Mouse (Mus musculus): ENCODE data around the gene Mlana. TPM values are rescaled to one million over a fixed set of nuclear protein-coding genes. Genes with fewer than 3 reads are reported as not detected.

Gene Mlana
- polyA plus RNA-seq, 1 experiment from 2014 or later = not detected

DNA sequence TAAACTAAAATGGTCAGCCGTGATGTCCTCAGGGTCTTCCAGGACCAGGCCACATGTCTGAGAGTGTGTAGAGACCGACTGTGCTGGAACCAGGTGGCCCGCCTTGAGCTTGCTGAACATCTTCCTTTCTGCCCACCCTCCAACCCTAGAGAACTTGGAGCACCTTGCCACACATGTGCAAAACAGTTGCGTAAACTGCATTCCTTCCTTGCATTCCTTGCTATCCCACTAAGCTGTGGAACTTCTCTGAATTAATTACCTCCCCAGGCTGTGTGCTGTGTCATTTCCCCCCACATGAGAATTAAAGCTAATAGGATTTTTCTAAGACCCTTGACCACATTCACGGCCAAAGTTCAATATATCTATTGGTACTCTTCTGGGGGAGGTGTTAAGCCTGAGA lies 41.0 kb upstream of the Mlana start:
- H3K9me3 ChIP-seq (replicated peaks; ENCODE audit: low read length) = no peaks in the 10 kb centered on the region
- no peak for ATAC-seq (replicated peaks; ENCODE audit: low FRiP score, low read depth)
- no peaks in the 10 kb centered on the region for H3K4me1 ChIP-seq (replicated peaks; ENCODE audit: insufficient read depth, low read length)
- no peak for DNase-seq (ENCODE audit: low spot score)
- no peaks in the 10 kb centered on the region for H3K27me3 ChIP-seq (ENCODE audit: insufficient read depth, low read length)
- no peaks in the 10 kb centered on the region for H3K36me3 ChIP-seq (ENCODE audit: insufficient read depth, low read length)
- no peak overlapping the region for H3K9ac ChIP-seq (ENCODE audit: low read depth, low read length)
- 77% methylated on average over 5 of the region's 5 CpGs for WGBS
- no peak overlapping the region for H3K27ac ChIP-seq
- TF ChIP-seq CTCF (IDR thresholded peaks at IDR 0.05; ENCODE audit: low read depth) = no peak
- no peak overlapping the region for H3K4me2 ChIP-seq (ENCODE audit: low read length)
- H3K4me3 ChIP-seq (replicated peaks; ENCODE audit: low read depth, low read length) = no peak overlapping the region

DNA sequence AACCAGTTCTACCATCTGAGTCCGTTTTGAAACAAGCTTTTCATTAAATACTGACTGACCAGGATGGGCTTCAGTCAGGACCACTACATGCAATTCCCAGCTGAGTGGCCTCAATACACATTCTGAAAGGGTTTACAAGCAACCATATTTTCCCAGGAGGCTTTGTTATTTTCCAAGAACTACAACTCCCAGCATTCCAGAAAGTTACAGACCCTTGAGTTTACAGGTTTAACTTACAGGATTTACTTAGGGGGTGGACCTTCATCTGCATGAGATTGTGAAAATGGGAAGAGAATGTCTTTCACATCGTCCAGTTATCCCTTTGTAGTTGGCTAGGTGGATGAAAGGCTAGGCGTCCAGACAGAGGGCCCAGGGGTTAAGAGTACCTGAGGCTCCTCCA lies 40.6 kb upstream of the Mlana start:
- no peak overlapping the region for H3K27ac ChIP-seq
- H3K4me3 ChIP-seq (replicated peaks; ENCODE audit: low read depth, low read length) = no peak overlapping the region
- H3K4me1 ChIP-seq (replicated peaks; ENCODE audit: insufficient read depth, low read length) = no peaks in the 10 kb centered on the region
- no peak for TF ChIP-seq CTCF (IDR thresholded peaks at IDR 0.05; ENCODE audit: low read depth)
- DNase-seq (ENCODE audit: low spot score) (no peak), ATAC-seq (replicated peaks; ENCODE audit: low FRiP score, low read depth) (no peak)
- H3K4me2 ChIP-seq (ENCODE audit: low read length) = no peak overlapping the region
- 58% methylated on average over 3 of the region's 3 CpGs for WGBS
- H3K27me3 ChIP-seq (ENCODE audit: insufficient read depth, low read length) = no peaks in the 10 kb centered on the region
- H3K36me3 ChIP-seq (ENCODE audit: insufficient read depth, low read length) = no peaks in the 10 kb centered on the region
- H3K9me3 ChIP-seq (replicated peaks; ENCODE audit: low read length) = no peaks in the 10 kb centered on the region
- H3K9ac ChIP-seq (ENCODE audit: low read depth, low read length) = no peak overlapping the region

DNA sequence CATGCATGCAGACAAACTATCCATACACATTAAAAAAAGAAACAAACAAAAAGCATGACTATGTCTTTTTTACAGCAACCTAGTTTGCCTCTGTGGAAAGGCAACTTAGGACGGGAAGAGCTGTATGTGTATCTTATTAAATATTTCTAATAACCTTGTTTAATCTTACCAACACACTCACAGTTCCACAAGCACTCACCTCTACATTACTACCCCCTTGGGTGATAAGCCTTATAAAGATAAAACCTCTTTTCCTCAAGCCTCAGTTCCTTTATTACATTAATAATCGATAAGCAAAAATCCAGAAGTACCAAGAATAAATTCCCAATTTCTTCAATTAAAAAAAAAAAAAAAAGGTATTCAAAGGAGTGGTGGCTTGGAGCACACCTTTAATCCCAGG lies 40.1 kb upstream of the Mlana start:
- ATAC-seq (replicated peaks; ENCODE audit: low FRiP score, low read depth) (no peak), DNase-seq (ENCODE audit: low spot score) (no peak)
- no peak for TF ChIP-seq CTCF (IDR thresholded peaks at IDR 0.05; ENCODE audit: low read depth)
- Histone ChIP-seq H3K4me2 (ENCODE audit: low read length) (no peak overlapping the region), H3K27me3 (ENCODE audit: insufficient read depth, low read length) (no peaks in the 10 kb centered on the region), H3K4me3 (replicated peaks; ENCODE audit: low read depth, low read length) (no peak overlapping the region), H3K9me3 (replicated peaks; ENCODE audit: low read length) (no peaks in the 10 kb centered on the region), H3K36me3 (ENCODE audit: insufficient read depth, low read length) (no peaks in the 10 kb centered on the region), H3K9ac (ENCODE audit: low read depth, low read length) (no peak overlapping the region), H3K27ac (no peak overlapping the region), H3K4me1 (replicated peaks; ENCODE audit: insufficient read depth, low read length) (no peaks in the 10 kb centered on the region)
- WGBS = 92% methylated on average over 2 of the region's 2 CpGs

- no peak overlapping the region for H3K9ac ChIP-seq (ENCODE audit: low read depth, low read length)
- no peak overlapping the region for H3K4me3 ChIP-seq (replicated peaks; ENCODE audit: low read depth, low read length)
- H3K27ac ChIP-seq = no peak overlapping the region
- no peaks in the 10 kb centered on the region for H3K4me1 ChIP-seq (replicated peaks; ENCODE audit: insufficient read depth, low read length)
- H3K36me3 ChIP-seq (ENCODE audit: insufficient read depth, low read length) = no peaks in the 10 kb centered on the region
- H3K4me2 ChIP-seq (ENCODE audit: low read length) = no peak overlapping the region
- H3K9me3 ChIP-seq (replicated peaks; ENCODE audit: low read length) = no peaks in the 10 kb centered on the region
- no peaks in the 10 kb centered on the region for H3K27me3 ChIP-seq (ENCODE audit: insufficient read depth, low read length)
- WGBS = 86% methylated on average over 4 of the region's 4 CpGs
- TF ChIP-seq CTCF (IDR thresholded peaks at IDR 0.05; ENCODE audit: low read depth) = no peak
- DNase-seq (ENCODE audit: low spot score) (no peak), ATAC-seq (replicated peaks; ENCODE audit: low FRiP score, low read depth) (no peak)
Observed at GRCm38 (mm10) chr19:29658836-29659235, 38.8 kb upstream of the Mlana start.

- no peaks in the 10 kb centered on the region for H3K9me3 ChIP-seq (replicated peaks; ENCODE audit: low read length)
- H3K4me2 ChIP-seq (ENCODE audit: low read length) = no peak overlapping the region
- no peak for TF ChIP-seq CTCF (IDR thresholded peaks at IDR 0.05; ENCODE audit: low read depth)
- H3K27ac ChIP-seq = no peak overlapping the region
- no peaks in the 10 kb centered on the region for H3K27me3 ChIP-seq (ENCODE audit: insufficient read depth, low read length)
- ATAC-seq (replicated peaks; ENCODE audit: low FRiP score, low read depth) = no peak
- H3K9ac ChIP-seq (ENCODE audit: low read depth, low read length) = no peak overlapping the region
- no peaks in the 10 kb centered on the region for H3K36me3 ChIP-seq (ENCODE audit: insufficient read depth, low read length)
- no peaks in the 10 kb centered on the region for H3K4me1 ChIP-seq (replicated peaks; ENCODE audit: insufficient read depth, low read length)
- WGBS = 50% methylated on average over 6 of the region's 6 CpGs
- no peak for DNase-seq (ENCODE audit: low spot score)
- H3K4me3 ChIP-seq (replicated peaks; ENCODE audit: low read depth, low read length) = no peak overlapping the region
Observed at GRCm38 (mm10) chr19:29659705-29660104, 37.9 kb upstream of the Mlana start.

GRCm38 (mm10) chr19:29660835-29661764 lies 36.5 kb upstream of the Mlana start:
- no peak for TF ChIP-seq CTCF (IDR thresholded peaks at IDR 0.05; ENCODE audit: low read depth)
- H3K27me3 ChIP-seq (ENCODE audit: insufficient read depth, low read length) = no peaks in the 10 kb centered on the region
- H3K9me3 ChIP-seq (replicated peaks; ENCODE audit: low read length) = no peaks in the 10 kb centered on the region
- H3K4me2 ChIP-seq (ENCODE audit: low read length) = no peak overlapping the region
- no peak overlapping the region for H3K4me3 ChIP-seq (replicated peaks; ENCODE audit: low read depth, low read length)
- 65% methylated on average over 10 of the region's 10 CpGs for WGBS
- H3K9ac ChIP-seq (ENCODE audit: low read depth, low read length) = no peak overlapping the region
- H3K36me3 ChIP-seq (ENCODE audit: insufficient read depth, low read length) = no peaks in the 10 kb centered on the region
- H3K4me1 ChIP-seq (replicated peaks; ENCODE audit: insufficient read depth, low read length) = no peaks in the 10 kb centered on the region
- no peak for DNase-seq (ENCODE audit: low spot score)
- no peak for ATAC-seq (replicated peaks; ENCODE audit: low FRiP score, low read depth)
- H3K27ac ChIP-seq = no peak overlapping the region
